Mouse (Mus musculus): ENCODE data around the gene Kat8. TPM values are rescaled to one million over a fixed set of nuclear protein-coding genes. Genes with fewer than 3 reads are reported as not detected.

Gene Kat8
- total RNA-seq, 2 experiments from 2014 or later: 34.7 to 35.4 TPM

GRCm38 (mm10) chr7:127898179-127898956, 13.9 kb upstream of the Kat8 start:
- Histone ChIP-seq H3K27ac (no peak overlapping the region), H3K4me3 (no peak overlapping the region)
- no peak for DNase-seq (ENCODE audit: extremely low spot score in 1 of 2, low spot score in 2 of 2)
- TF ChIP-seq CTCF (IDR thresholded peaks at IDR 0.05): no peak
- intact Hi-C loops (cut with DNase I): no loop called here

- no peak for TF ChIP-seq CTCF (IDR thresholded peaks at IDR 0.05)
- intact Hi-C loops (cut with DNase I): no loop called here
Measured at GRCm38 (mm10) chr7:127899997-127900396, 12.3 kb upstream of the Kat8 start.

DNA sequence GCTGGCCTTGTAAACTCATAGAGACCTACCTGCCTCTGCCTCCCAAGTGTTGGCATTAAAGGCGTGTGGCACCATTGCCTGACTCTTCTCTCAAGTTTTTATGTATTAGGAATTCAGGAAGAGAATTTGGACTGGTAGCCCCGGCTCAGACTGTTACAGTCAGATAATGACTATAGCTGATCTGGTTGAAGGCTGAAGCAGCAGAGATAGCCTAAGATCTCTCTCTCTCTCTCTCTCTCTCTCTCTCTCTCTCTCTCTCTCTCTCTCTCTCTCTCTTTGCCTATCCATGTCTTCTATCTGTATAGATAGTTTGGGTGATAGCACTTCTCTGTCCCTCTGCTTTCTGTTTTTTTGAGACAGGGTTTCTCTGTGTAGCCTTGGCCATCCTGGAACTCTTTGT, 10.5 kb upstream of the Kat8 start:
- no peak for TF ChIP-seq CTCF (IDR thresholded peaks at IDR 0.05)
- intact Hi-C loops (cut with DNase I): no loop called here
- H3K27ac ChIP-seq: no peak overlapping the region
- H3K4me3 ChIP-seq: no peak overlapping the region
- no peak for DNase-seq (ENCODE audit: extremely low spot score in 1 of 2, low spot score in 2 of 2)

More at GRCm38 (mm10) chr7:127899997-127900396, 12.3 kb upstream of the Kat8 start:
- Histone ChIP-seq H3K4me3 (no peak overlapping the region), H3K27ac (no peak overlapping the region)
- no peak for DNase-seq (ENCODE audit: extremely low spot score in 1 of 2, low spot score in 2 of 2)

- DNase-seq (ENCODE audit: extremely low spot score in 1 of 2, low spot score in 2 of 2): peak; percentile 70 to 78
- Histone ChIP-seq H3K27ac (peak within 1 kb of the TSS; percentile 96), H3K4me3 (peak within 1 kb of the TSS; percentile 95)
- TF ChIP-seq CTCF (IDR thresholded peaks at IDR 0.05): peak; percentile 8; the same call in 1 of the 2 replicates
- intact Hi-C loops (cut with DNase I): no loop called here
Measured at GRCm38 (mm10) chr7:127903971-127904796, 8.1 kb upstream of the Kat8 start, which contains the start of gene Bckdk. TSS of gene Bckdk (plus strand) at chr7:127904082.

GRCm38 (mm10) chr7:127907939-127908338, 4.4 kb upstream of the Kat8 start:
- intact Hi-C loops (cut with DNase I): no loop called here
- no peak for DNase-seq (ENCODE audit: extremely low spot score in 1 of 2, low spot score in 2 of 2)
- H3K4me3 ChIP-seq: no peak overlapping the region

GRCm38 (mm10) chr7:127908656-127909055, 3.7 kb upstream of the Kat8 start:
- Histone ChIP-seq H3K4me3 (no peak overlapping the region), H3K27ac (no peak overlapping the region)
- no peak for DNase-seq (ENCODE audit: extremely low spot score in 1 of 2, low spot score in 2 of 2)
- intact Hi-C loops (cut with DNase I): no loop called here
- no peak for TF ChIP-seq CTCF (IDR thresholded peaks at IDR 0.05)

More at GRCm38 (mm10) chr7:127907939-127908338, 4.4 kb upstream of the Kat8 start:
- TF ChIP-seq CTCF (IDR thresholded peaks at IDR 0.05): no peak
- no peak overlapping the region for H3K27ac ChIP-seq

- peak overlapping the region; percentile 98 for H3K27ac ChIP-seq
- DNase-seq (ENCODE audit: extremely low spot score in 1 of 2, low spot score in 2 of 2): no peak
- no peak for TF ChIP-seq CTCF (IDR thresholded peaks at IDR 0.05)
- H3K4me3 ChIP-seq: peak overlapping the region; percentile 92
- intact Hi-C loops (cut with DNase I): loop anchor here (2.0 kb wide), 3 partner anchors 22 to 54 kb away; partner anchors contain the start of genes Fus, Zfp646 and Zfp668
Measured at GRCm38 (mm10) chr7:127912938-127913337, 622 bp downstream of the Kat8 start.

DNA sequence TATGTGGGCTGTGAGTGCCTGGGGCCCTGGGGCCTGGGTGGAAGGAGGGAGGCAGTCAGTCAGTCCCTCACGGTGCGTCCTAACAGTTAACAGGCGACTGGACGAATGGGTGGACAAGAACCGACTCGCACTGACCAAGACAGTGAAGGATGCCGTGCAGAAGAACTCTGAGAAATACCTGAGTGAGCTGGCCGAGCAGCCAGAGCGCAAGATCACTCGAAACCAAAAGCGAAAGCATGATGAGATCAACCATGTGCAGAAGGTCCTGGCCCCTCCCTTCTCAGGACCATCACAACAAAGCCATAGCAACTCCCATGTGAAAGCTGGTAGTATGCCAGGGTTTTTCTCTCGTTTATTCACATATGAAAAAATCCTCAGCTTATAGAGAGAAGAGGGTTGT, 3.0 kb downstream of the Kat8 start:
- TF ChIP-seq CTCF (IDR thresholded peaks at IDR 0.05): no peak

DNA sequence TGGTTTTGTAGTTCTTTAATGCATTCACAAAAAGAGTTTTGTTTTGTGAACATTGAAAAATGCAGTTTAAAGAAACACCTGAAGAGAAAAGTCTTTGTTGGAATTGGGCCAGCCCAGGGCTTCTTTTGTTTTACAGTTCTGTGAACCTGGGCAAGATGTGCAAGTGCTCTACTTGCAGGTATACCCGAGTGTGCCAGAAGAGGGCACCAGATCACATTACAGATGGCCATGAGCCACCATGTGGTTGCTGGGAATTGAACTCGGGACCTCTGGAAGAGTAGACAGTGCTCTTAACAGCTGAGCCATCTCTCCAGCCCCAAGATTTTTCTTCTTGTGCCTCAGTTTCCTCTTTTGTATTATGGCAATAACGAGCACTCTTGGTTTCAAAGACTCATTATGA, 5.9 kb downstream of the Kat8 start:
- Histone ChIP-seq H3K27ac (no peak overlapping the region), H3K4me3 (no peak overlapping the region)
- DNase-seq (ENCODE audit: extremely low spot score in 1 of 2, low spot score in 2 of 2): no peak
- peak; percentile 56 for TF ChIP-seq CTCF (IDR thresholded peaks at IDR 0.05)
- intact Hi-C loops (cut with DNase I): no loop called here

More for the DNA sequence above, 3.0 kb downstream of the Kat8 start:
- intact Hi-C loops (cut with DNase I): no loop called here
- Histone ChIP-seq H3K27ac (no peak overlapping the region), H3K4me3 (no peak overlapping the region)
- no peak for DNase-seq (ENCODE audit: extremely low spot score in 1 of 2, low spot score in 2 of 2)

- DNase-seq (ENCODE audit: extremely low spot score in 1 of 2, low spot score in 2 of 2): no peak
- Histone ChIP-seq H3K4me3 (no peak overlapping the region), H3K27ac (no peak overlapping the region)
- TF ChIP-seq CTCF (IDR thresholded peaks at IDR 0.05): peak; percentile 43
- intact Hi-C loops (cut with DNase I): no loop called here
Measured at GRCm38 (mm10) chr7:127919290-127919689, 7.0 kb downstream of the Kat8 start.

- no peak for DNase-seq (ENCODE audit: extremely low spot score in 1 of 2, low spot score in 2 of 2)
- H3K27ac ChIP-seq: no peak overlapping the region
- intact Hi-C loops (cut with DNase I): no loop called here
- no peak overlapping the region for H3K4me3 ChIP-seq
- TF ChIP-seq CTCF (IDR thresholded peaks at IDR 0.05): peak; percentile 43
Measured at GRCm38 (mm10) chr7:127921516-127921915, 9.2 kb downstream of the Kat8 start.

Measured in left cerebral cortex, adult 2 months (tissue).